Mouse (Mus musculus) midbrain, embryonic 10.5 days (tissue): ENCODE data around the gene Gjb4. TPM values are rescaled to one million over a fixed set of nuclear protein-coding genes. Genes with fewer than 3 reads are reported as not detected.

Experiments
- DNase-seq: peaks from one replicate; pipeline ENCODE4 v3.0.0-alpha.2; 2017; ENCODE audit warnings: low spot score
- H3K27ac ChIP-seq: fragments of 300-500 bp; sonication (generic); replicated peaks from 2 replicates; pipeline ENCODE4 v1.5.1; 2016; ENCODE audit warnings: mild to moderate bottlenecking
- H3K27me3 ChIP-seq: fragments of 300-500 bp; sonication (generic); 2 replicates; pipeline ENCODE4 v1.6.1; 2016; ENCODE audit warnings: low read depth, mild to moderate bottlenecking; ENCODE audit not compliant: poor library complexity, severe bottlenecking
- H3K36me3 ChIP-seq: fragments of 300-500 bp; sonication (generic); 2 replicates; pipeline ENCODE4 v1.6.1; 2016; ENCODE audit warnings: mild to moderate bottlenecking, moderate library complexity
- H3K4me1 ChIP-seq: fragments of 300-500 bp; sonication (generic); 2 replicates; pipeline ENCODE4 v1.6.1; 2016
- H3K4me3 ChIP-seq: fragments of 300-500 bp; sonication (generic); 2 replicates; pipeline ENCODE4 v1.5.1; 2016; ENCODE audit warnings: mild to moderate bottlenecking, moderate library complexity
- H3K9me3 ChIP-seq: fragments of 300-500 bp; sonication (generic); replicated peaks from 2 replicates; pipeline ENCODE4 v1.6.1; 2016; ENCODE audit warnings: mild to moderate bottlenecking
- WGBS: fragments of 180-500 bp; shearing (Covaris S2); methylation state at CpG from one replicate; pipeline ENCODE4 v1.1.7; 2016; 5-methylcytosine and 5-hydroxymethylcytosine counted together
- polyA plus RNA-seq: library from polyadenylated mRNA; unstranded; fragments of >200 nt; fragmentation: Nextera tagmentation; extraction: Ambion mirVana; gene quantifications from 2 replicates; pipeline ENCODE4 v1.2.1, GENCODE M21; 2016

Gene Gjb4
- polyA plus RNA-seq, 1 experiment from 2014 or later = 0.10 TPM

DNA sequence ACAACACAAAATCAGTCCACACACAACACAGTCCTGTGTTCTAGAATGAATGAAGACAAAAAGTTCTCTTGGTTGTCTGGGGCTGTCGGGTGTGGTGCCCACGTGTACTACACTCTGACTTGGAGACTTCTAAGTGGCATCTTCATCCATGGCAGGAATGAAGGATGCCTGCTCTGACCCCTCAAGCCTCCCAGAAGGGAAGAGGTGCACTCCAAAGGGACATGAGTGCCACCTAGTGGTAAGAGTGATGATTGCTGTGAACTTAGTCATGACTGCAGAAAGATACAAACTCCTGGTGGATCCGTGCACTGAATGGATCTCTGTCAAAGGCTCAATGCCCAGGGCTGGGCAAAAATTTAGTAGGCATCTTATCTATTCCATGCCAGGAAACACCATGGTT is 34.3 kb downstream of the Gjb4 start:
- H3K27me3 ChIP-seq = peaks cover 13% of the 10 kb centered on the region
- peak; percentile 56 for DNase-seq
- WGBS = 8% methylated on average over 3 of the region's 3 CpGs
- H3K36me3 ChIP-seq = no peaks in the 10 kb centered on the region
- H3K4me3 ChIP-seq = no peak overlapping the region
- H3K9me3 ChIP-seq = no peaks in the 10 kb centered on the region
- H3K4me1 ChIP-seq = no peaks in the 10 kb centered on the region
- H3K27ac ChIP-seq = no peak overlapping the region

DNA sequence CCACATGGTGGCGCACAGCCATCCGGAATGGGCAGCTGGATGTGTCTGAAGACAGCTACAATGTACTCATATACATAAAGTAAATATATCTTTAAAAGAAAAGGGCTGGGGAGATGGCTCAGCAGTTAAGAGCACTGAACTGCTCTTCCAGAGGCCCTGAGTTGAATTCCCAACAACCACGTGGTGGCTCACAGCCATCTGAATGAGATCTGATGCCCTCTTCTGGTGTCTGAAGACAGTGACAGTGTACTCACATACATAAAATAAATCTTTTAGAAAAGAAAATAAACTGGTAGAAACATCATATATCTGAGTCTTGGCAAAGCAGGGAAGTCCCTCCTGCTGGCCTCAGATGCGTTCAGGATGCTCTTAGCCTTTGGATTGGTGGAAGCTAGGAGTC is 36.7 kb downstream of the Gjb4 start:
- DNase-seq = no peak
- Histone ChIP-seq H3K4me1 (peaks cover 21% of the 10 kb centered on the region), H3K27ac (no peak overlapping the region), H3K9me3 (no peaks in the 10 kb centered on the region), H3K4me3 (no peak overlapping the region), H3K27me3 (peaks cover 37% of the 10 kb centered on the region), H3K36me3 (no peaks in the 10 kb centered on the region)
- 58% methylated on average over 4 of the region's 4 CpGs for WGBS

DNA sequence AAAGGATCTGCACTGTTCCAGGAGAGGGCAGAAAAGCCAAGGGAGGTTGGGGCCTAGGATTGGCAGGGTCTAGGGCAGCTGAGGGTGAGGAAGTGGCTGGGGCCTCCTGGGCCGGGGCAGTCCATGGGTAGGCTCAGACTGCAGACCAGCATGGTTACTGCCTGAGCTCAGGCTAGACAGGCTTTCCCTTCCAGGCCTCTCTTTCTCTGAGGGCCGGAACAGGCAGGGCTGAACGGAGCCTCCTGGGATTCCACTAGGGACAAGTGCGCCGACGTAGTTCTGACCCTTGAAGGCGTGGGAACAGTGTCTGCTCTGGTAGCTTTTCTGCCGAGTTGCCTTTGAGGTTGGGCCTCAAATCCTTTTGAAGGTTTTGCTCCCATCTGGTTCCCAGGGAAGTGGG is 38.1 kb downstream of the Gjb4 start:
- Histone ChIP-seq H3K27me3 (peaks cover 50% of the 10 kb centered on the region), H3K4me3 (no peak overlapping the region), H3K36me3 (no peaks in the 10 kb centered on the region), H3K27ac (no peak overlapping the region), H3K4me1 (peaks cover 21% of the 10 kb centered on the region), H3K9me3 (no peaks in the 10 kb centered on the region)
- no peak for DNase-seq
- 89% methylated on average over 8 of the region's 8 CpGs for WGBS

DNA sequence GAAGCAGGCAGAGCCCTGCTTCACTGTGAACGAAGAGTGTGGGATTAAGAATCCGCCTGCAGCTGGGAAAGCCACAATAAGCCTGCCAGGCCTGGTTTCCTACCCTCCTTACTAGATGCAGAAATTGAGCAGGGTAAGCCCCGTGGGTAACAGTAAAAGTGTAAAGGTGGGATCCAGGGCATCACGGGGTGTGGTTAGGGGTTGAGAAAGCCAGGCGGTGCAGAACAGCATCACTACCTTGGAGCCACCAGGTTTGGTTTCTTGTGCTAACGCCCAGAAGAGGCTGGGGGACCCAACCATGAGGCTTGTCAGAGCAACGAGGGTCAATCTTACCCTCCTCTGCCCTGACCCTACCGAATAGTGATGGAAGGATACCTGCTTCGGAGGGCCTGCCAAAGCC is 39.3 kb downstream of the Gjb4 start:
- 44% methylated on average over 9 of the region's 9 CpGs for WGBS
- DNase-seq = no peak
- Histone ChIP-seq H3K36me3 (no peaks in the 10 kb centered on the region), H3K4me3 (peak overlapping the region; percentile 65), H3K27ac (peak overlapping the region; percentile 75; the same call in 1 of the 2 replicates), H3K9me3 (no peaks in the 10 kb centered on the region), H3K27me3 (peaks cover 50% of the 10 kb centered on the region), H3K4me1 (peaks cover 21% of the 10 kb centered on the region)

DNA sequence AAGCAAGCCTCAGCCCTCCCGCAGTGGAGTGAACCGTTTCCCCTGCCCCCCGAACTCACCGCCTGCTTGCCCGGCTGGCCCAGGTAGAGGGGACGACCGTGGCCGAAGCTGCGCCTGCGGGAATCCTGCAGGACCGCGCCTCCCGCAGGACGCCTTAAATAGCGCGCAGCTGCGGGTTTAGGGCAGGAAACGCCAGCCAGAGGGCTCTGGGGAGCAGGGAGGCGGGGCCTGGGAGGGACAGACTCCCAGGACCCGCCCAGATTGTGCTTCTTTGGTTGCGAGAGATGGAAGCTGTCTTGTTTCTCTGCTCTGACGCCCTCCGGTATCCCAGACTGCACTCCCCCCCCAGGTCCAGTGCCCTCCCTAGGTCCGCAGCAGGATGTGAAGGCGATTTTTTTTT is 40.0 kb downstream of the Gjb4 start, which contains the start of gene Gja4:
TSS of gene Gja4 (minus strand) at position 179 of the 400 bp plus-strand sequence.
- DNase-seq = peak; percentile 74
- WGBS = under 1% methylated on average over 25 of the region's 25 CpGs
- peak within 1 kb of the TSS; percentile 75 for H3K27ac ChIP-seq

DNA sequence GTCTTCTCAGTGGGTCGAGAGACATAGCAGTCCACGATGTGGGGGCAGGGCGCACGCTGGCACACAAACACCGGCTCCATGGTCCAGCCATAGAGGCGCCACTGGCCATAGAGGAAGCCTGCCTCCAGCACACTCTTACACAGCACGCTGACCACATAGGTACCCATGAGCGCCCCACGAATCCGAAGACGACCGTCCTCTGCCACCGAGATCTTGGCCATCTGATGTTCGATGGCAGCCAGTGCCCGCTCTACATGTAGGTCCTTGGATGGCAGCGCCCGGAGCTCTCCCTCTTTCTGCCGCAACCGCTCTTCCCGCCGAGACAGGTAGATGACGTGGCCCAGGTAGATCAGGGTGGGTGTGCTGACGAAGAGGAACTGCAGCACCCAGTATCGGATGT is 41.5 kb downstream of the Gjb4 start:
- Histone ChIP-seq H3K27me3 (peaks cover 50% of the 10 kb centered on the region), H3K27ac (no peak overlapping the region)
- WGBS = 65% methylated on average over 24 of the region's 24 CpGs

More for the DNA sequence above, 40.0 kb downstream of the Gjb4 start, which contains the start of gene Gja4:
- Histone ChIP-seq H3K9me3 (no peaks in the 10 kb centered on the region), H3K36me3 (no peaks in the 10 kb centered on the region), H3K4me3 (peak within 1 kb of the TSS; percentile 65), H3K4me1 (peaks cover 21% of the 10 kb centered on the region), H3K27me3 (peaks cover 50% of the 10 kb centered on the region)

DNA sequence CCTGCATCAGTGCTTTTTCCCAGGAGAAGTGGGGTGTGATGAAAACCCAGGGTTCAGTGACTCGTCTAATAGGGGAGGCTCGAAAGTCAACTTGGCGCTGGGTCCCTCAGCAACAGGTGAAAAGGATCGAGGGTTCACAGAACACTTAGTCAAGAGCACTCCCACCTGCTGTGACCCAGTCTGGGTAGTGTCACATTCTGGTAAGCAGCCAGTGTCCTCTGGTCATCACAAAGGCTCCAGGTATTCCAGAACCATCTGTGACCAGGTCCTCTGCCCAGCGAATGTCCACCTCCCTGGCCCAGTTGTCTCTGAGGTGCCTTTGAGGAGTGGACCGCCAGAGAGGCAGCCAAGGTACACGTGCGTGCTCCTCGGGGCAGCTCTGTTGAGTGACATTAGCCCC is 42.3 kb downstream of the Gjb4 start:
- no peaks in the 10 kb centered on the region for H3K36me3 ChIP-seq
- H3K9me3 ChIP-seq = no peaks in the 10 kb centered on the region
- peaks cover 50% of the 10 kb centered on the region for H3K27me3 ChIP-seq
- 65% methylated on average over 9 of the region's 9 CpGs for WGBS
- H3K4me3 ChIP-seq = no peak overlapping the region
- H3K27ac ChIP-seq = no peak overlapping the region
- H3K4me1 ChIP-seq = peaks cover 21% of the 10 kb centered on the region
- DNase-seq = no peak

More for the DNA sequence above, 41.5 kb downstream of the Gjb4 start:
- no peaks in the 10 kb centered on the region for H3K36me3 ChIP-seq
- H3K9me3 ChIP-seq = no peaks in the 10 kb centered on the region
- no peak for DNase-seq
- H3K4me3 ChIP-seq = no peak overlapping the region
- H3K4me1 ChIP-seq = peaks cover 21% of the 10 kb centered on the region

DNA sequence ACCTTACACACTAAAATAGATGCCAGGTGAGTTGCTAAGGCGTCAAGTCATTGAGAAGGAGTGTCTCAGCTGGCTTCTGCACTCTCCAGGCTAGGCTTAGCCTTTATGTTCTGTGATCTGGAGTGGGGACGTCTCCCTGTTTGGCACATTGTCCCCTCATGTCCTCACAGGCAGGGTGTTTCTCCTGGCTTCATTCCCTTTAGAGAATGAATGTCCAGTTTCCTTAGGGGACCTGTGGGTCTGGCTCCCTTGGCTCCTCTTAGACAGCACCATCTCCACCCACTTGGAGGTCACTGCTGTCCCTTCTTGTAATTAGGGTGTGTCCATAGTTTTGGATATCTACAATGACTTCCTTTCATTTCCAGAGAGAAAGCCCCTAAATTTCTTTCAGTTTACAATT is 47.0 kb downstream of the Gjb4 start:
- no peak overlapping the region for H3K27ac ChIP-seq
- DNase-seq = no peak
- no peak overlapping the region for H3K4me3 ChIP-seq
- 65% methylated on average over 2 of the region's 2 CpGs for WGBS
- H3K27me3 ChIP-seq = peaks cover 11% of the 10 kb centered on the region
- H3K4me1 ChIP-seq = no peaks in the 10 kb centered on the region
- H3K36me3 ChIP-seq = no peaks in the 10 kb centered on the region
- no peaks in the 10 kb centered on the region for H3K9me3 ChIP-seq

DNA sequence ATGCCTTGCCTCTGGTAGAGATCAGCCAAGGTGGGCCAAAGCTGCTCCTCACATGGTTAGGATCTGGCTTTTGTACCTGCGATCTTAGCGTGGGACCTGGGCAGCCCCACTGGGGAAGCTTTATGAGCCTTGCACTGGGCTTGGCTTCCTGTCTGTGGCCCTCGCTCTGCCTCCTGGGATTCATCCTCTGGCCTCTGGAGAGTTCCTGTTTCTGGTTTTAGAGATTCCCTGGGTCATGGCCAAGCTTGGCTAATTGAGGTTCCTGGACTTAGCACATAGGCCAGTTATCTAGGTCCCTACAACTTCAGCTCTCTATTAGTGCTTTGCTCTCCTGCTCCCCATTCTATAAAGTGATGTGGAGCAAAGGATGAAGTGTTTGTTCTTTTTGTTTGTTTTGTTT is 50.1 kb downstream of the Gjb4 start:
- Histone ChIP-seq H3K4me1 (no peaks in the 10 kb centered on the region), H3K36me3 (no peaks in the 10 kb centered on the region), H3K9me3 (no peaks in the 10 kb centered on the region), H3K27ac (no peak overlapping the region), H3K4me3 (no peak overlapping the region), H3K27me3 (no peaks in the 10 kb centered on the region)
- no peak for DNase-seq
- 87% methylated on average over 3 of the region's 3 CpGs for WGBS

Other genes starting within 250 kb of the Gjb4 start
- 15.3 and 20.1 TPM in 2 replicates for gene Tmem35b, start 230.4 kb downstream of the Gjb4 start, polyA plus RNA-seq
- 1.9 and 2.8 TPM in 2 replicates for gene Dlgap3, start 184.9 kb downstream of the Gjb4 start, polyA plus RNA-seq
- gene Smim12, start 110.3 kb downstream of the Gjb4 start, polyA plus RNA-seq = 69.3 and 75.2 TPM in 2 replicates
- gene Gja4, start 40.0 kb downstream of the Gjb4 start, polyA plus RNA-seq = 17.1 and 20.6 TPM in 2 replicates
- gene Gjb3, start 23.2 kb downstream of the Gjb4 start, polyA plus RNA-seq = 1.4 and 3.1 TPM in 2 replicates
- 0.27 and 0.98 TPM in 2 replicates for gene Gjb5, start 4.1 kb upstream of the Gjb4 start, polyA plus RNA-seq